Mouse (Mus musculus): ENCODE data around the gene Chp2. TPM values are rescaled to one million over a fixed set of nuclear protein-coding genes. Genes with fewer than 3 reads are reported as not detected.

Chp2 gene
- polyA plus RNA-seq, 1 experiment from 2014 or later, result 0.41 TPM

DNA sequence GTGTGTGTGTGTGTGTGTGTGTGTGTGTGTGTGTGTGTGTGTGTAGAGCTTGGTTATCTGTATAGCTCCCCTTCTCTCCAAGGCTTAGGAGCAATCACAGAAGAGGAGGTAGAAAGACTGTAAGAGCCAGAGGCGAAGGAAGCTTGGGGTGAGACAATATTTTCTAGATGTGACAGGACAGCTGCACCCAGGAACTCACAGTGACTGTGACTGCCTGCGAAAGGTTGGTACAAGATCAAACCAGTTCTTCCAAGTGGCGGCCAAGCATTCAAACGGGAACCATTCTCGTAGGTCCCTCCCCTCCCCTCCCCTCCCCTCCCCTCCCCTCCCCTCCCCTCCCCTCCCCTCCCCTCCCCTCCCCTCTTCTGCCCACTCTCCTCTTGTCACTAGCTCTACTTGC lies 26.7 kb downstream of the Chp2 start:
- Histone ChIP-seq H3K4me2 (ENCODE audit: low read length) (no peak overlapping the region), H3K9me3 (ENCODE audit: control insufficient read depth, low read length) (no peaks in the 10 kb centered on the region), H3K4me3 (ENCODE audit: low read depth, low read length) (no peak overlapping the region), H3K4me1 (replicated peaks; ENCODE audit: control insufficient read depth, insufficient read depth, low read length) (no peaks in the 10 kb centered on the region), H3K36me3 (ENCODE audit: control insufficient read depth, insufficient read depth, low read length) (no peaks in the 10 kb centered on the region), H3K27me3 (replicated peaks; ENCODE audit: control insufficient read depth, insufficient read depth, low read length) (no peaks in the 10 kb centered on the region), H3K27ac (ENCODE audit: low read depth) (no peak overlapping the region), H3K9ac (ENCODE audit: low read length) (no peak overlapping the region)
- DNase-seq (ENCODE audit: low spot score) (peak; percentile 41), ATAC-seq (replicated peaks; ENCODE audit: low FRiP score, low TSS enrichment, low read depth) (no peak)
- WGBS, result 66% methylated on average over 5 of the region's 5 CpGs

DNA sequence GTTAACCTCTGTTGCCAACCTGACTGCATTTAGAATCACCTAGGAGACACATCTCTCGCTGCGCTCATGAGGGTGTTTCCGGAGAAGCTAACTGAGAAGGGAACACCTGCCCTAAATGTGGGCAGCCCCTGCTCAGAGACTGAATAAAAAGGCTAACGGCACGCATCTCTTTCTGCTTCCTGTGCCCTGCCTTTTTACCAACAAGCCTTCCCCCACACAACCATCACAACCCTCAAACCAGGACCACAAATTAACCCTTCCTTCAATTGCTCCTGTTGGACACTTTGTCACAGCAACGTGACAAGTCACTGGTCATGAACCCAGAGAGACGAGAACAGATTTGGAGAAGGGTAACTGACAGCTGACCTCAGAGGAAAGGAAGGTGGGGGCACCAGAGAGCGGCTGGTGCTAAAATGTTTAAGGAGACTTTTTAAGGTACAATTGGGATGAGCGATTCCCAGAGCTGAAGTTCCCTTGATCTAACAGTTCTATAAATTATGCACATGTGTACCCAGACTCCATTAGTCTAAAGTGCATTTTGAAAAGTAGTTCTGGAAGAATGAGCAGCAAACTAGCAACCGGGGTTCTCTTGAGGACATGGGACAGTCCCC lies 28.1 kb downstream of the Chp2 start:
- Histone ChIP-seq H3K4me2 (ENCODE audit: low read length) (no peak overlapping the region), H3K27me3 (replicated peaks; ENCODE audit: control insufficient read depth, insufficient read depth, low read length) (no peaks in the 10 kb centered on the region), H3K9ac (ENCODE audit: low read length) (no peak overlapping the region), H3K36me3 (ENCODE audit: control insufficient read depth, insufficient read depth, low read length) (no peaks in the 10 kb centered on the region), H3K27ac (ENCODE audit: low read depth) (no peak overlapping the region), H3K9me3 (ENCODE audit: control insufficient read depth, low read length) (no peaks in the 10 kb centered on the region), H3K4me3 (ENCODE audit: low read depth, low read length) (no peak overlapping the region), H3K4me1 (replicated peaks; ENCODE audit: control insufficient read depth, insufficient read depth, low read length) (no peaks in the 10 kb centered on the region)
- WGBS, result 77% methylated on average over 10 of the region's 10 CpGs
- ATAC-seq (replicated peaks; ENCODE audit: low FRiP score, low TSS enrichment, low read depth), result no peak
- DNase-seq (ENCODE audit: low spot score), result no peak

- ATAC-seq (replicated peaks; ENCODE audit: low FRiP score, low TSS enrichment, low read depth) (no peak), DNase-seq (ENCODE audit: low spot score) (no peak)
- H3K27ac ChIP-seq (ENCODE audit: low read depth), result no peak overlapping the region
- no peak overlapping the region for H3K9ac ChIP-seq (ENCODE audit: low read length)
- H3K36me3 ChIP-seq (ENCODE audit: control insufficient read depth, insufficient read depth, low read length), result no peaks in the 10 kb centered on the region
- 86% methylated on average over 9 of the region's 9 CpGs for WGBS
- H3K4me2 ChIP-seq (ENCODE audit: low read length), result no peak overlapping the region
- H3K4me3 ChIP-seq (ENCODE audit: low read depth, low read length), result no peak overlapping the region
- H3K9me3 ChIP-seq (ENCODE audit: control insufficient read depth, low read length), result no peaks in the 10 kb centered on the region
- no peaks in the 10 kb centered on the region for H3K27me3 ChIP-seq (replicated peaks; ENCODE audit: control insufficient read depth, insufficient read depth, low read length)
- no peaks in the 10 kb centered on the region for H3K4me1 ChIP-seq (replicated peaks; ENCODE audit: control insufficient read depth, insufficient read depth, low read length)
These were observed 30.1 kb downstream of the Chp2 start for GRCm38 (mm10) chr7:122249321-122249821.

DNA sequence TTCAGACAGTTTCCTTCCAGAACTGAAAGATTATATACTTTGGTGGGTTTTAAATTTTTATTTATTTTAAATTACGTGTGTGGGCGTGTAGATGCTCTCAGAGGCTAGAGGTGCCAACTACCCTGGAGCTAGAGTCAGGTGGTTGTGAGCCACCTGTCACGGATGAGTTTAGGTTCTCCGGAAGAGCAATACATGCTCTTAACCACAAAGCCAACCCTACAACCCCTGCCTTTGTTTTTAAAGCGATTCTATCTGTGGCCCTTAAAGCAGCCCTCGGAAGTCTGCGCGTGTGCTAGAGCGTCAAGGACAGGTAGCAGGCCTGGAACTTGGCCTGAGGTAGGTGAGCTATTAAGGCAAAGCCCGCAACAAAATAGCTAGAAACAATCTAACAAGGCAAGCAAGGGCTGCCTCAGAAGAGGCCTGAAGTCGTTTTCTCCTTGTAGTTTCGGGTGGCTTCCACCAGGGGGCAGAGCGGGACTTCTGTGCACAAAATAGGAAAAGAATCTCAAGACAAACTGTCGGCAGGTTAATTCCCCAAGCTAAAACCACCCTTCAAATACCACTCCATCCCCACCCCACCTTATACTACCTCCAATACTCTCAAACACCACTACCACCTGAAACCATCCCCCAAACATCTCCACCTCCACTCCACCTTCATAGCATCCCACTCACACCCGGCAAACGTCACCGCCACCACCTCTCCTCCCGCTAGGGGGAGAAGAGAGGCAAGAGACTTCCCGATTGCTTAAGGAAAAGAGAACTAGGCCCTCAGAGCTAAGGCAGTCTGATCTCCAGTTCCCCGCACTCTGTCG lies 32.1 kb downstream of the Chp2 start:
- 29% methylated on average over 21 of the region's 21 CpGs for WGBS

DNA sequence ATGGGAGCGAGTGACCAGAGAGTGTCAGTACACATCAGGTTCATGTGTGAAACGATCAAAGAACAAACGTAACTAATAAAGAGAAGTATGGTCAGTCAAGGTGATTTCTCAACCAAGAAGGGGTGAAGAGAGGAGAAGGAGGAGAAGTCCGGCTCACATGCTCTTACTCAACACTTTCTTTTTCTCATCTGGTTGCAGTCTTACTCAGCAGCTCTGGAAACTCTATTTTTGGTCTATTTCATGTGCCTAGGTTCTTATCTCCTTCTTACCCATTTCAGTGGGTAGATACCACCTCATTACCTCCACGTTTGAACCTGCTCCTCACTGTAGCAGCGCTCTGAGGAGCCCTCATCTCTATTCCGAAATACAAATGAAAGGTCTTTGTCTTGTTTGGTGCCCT lies 37.4 kb downstream of the Chp2 start:
- no peak overlapping the region for H3K27ac ChIP-seq (ENCODE audit: low read depth)
- H3K27me3 ChIP-seq (replicated peaks; ENCODE audit: control insufficient read depth, insufficient read depth, low read length), result 0 out of 2 replicates have a peak, but pooled peaks cover 3% of the 10 kb centered on the region
- ATAC-seq (replicated peaks; ENCODE audit: low FRiP score, low TSS enrichment, low read depth), result no peak
- 78% methylated on average over 7 of the region's 7 CpGs for WGBS
- H3K4me1 ChIP-seq (replicated peaks; ENCODE audit: control insufficient read depth, insufficient read depth, low read length), result no peaks in the 10 kb centered on the region
- H3K9ac ChIP-seq (ENCODE audit: low read length), result no peak overlapping the region
- no peaks in the 10 kb centered on the region for H3K36me3 ChIP-seq (ENCODE audit: control insufficient read depth, insufficient read depth, low read length)
- H3K9me3 ChIP-seq (ENCODE audit: control insufficient read depth, low read length), result no peaks in the 10 kb centered on the region
- no peak overlapping the region for H3K4me2 ChIP-seq (ENCODE audit: low read length)
- DNase-seq (ENCODE audit: low spot score), result no peak
- no peak overlapping the region for H3K4me3 ChIP-seq (ENCODE audit: low read depth, low read length)

More for the DNA sequence above, 32.1 kb downstream of the Chp2 start:
- no peaks in the 10 kb centered on the region for H3K36me3 ChIP-seq (ENCODE audit: control insufficient read depth, insufficient read depth, low read length)
- H3K4me2 ChIP-seq (ENCODE audit: low read length), result peak overlapping the region; percentile 11; the same call in 1 of the 2 replicates
- peak; percentile 64; the same call in 1 of the 2 replicates for ATAC-seq (replicated peaks; ENCODE audit: low FRiP score, low TSS enrichment, low read depth)
- DNase-seq (ENCODE audit: low spot score), result peak; percentile 88
- no peak overlapping the region for H3K9ac ChIP-seq (ENCODE audit: low read length)
- no peaks in the 10 kb centered on the region for H3K4me1 ChIP-seq (replicated peaks; ENCODE audit: control insufficient read depth, insufficient read depth, low read length)
- no peak overlapping the region for H3K27ac ChIP-seq (ENCODE audit: low read depth)
- no peaks in the 10 kb centered on the region for H3K9me3 ChIP-seq (ENCODE audit: control insufficient read depth, low read length)
- no peaks in the 10 kb centered on the region for H3K27me3 ChIP-seq (replicated peaks; ENCODE audit: control insufficient read depth, insufficient read depth, low read length)
- H3K4me3 ChIP-seq (ENCODE audit: low read depth, low read length), result no peak overlapping the region

- no peak for ATAC-seq (replicated peaks; ENCODE audit: low FRiP score, low TSS enrichment, low read depth)
- no peak for DNase-seq (ENCODE audit: low spot score)
These were observed 39.2 kb downstream of the Chp2 start for GRCm38 (mm10) chr7:122258521-122258920.

DNA sequence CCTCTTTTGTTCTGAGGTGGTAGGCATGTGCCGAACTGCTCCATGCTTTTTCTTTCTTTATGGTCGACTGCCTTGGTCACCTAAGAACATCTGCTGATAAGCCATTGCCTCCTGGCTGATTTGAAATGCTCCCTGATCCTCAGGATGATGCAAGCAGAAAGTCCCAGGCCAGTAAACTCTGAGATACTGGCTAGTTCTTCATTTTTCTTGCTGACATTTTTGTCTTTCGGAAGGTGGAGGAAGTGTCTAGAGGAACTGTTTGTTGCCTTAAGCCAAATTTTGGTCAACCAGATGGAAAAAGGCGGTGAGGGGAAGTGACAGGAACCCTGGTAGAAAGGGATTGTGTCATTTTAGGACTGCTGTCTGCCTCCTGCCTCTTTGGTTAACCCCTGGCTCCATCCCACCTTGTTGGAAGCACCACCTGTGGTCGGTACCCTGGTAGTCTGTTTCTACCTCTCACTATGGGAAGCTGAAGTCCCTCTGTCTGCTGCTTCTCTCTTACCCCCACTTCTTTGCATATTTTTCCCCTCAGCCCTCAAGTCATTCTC lies 40.8 kb downstream of the Chp2 start:
- no peak overlapping the region for H3K9ac ChIP-seq (ENCODE audit: low read length)
- H3K4me1 ChIP-seq (replicated peaks; ENCODE audit: control insufficient read depth, insufficient read depth, low read length), result no peaks in the 10 kb centered on the region
- no peak overlapping the region for H3K27ac ChIP-seq (ENCODE audit: low read depth)
- ATAC-seq (replicated peaks; ENCODE audit: low FRiP score, low TSS enrichment, low read depth) (no peak), DNase-seq (ENCODE audit: low spot score) (peak; percentile 37)
- no peak overlapping the region for H3K4me3 ChIP-seq (ENCODE audit: low read depth, low read length)
- WGBS, result 82% methylated on average over 5 of the region's 5 CpGs
- no peak overlapping the region for H3K4me2 ChIP-seq (ENCODE audit: low read length)
- no peaks in the 10 kb centered on the region for H3K9me3 ChIP-seq (ENCODE audit: control insufficient read depth, low read length)
- H3K27me3 ChIP-seq (replicated peaks; ENCODE audit: control insufficient read depth, insufficient read depth, low read length), result 0 out of 2 replicates have a peak, but pooled peaks cover 3% of the 10 kb centered on the region
- H3K36me3 ChIP-seq (ENCODE audit: control insufficient read depth, insufficient read depth, low read length), result no peaks in the 10 kb centered on the region

More at GRCm38 (mm10) chr7:122258521-122258920, 39.2 kb downstream of the Chp2 start:
- no peak overlapping the region for H3K4me3 ChIP-seq (ENCODE audit: low read depth, low read length)
- no peak overlapping the region for H3K4me2 ChIP-seq (ENCODE audit: low read length)
- 81% methylated on average over 4 of the region's 4 CpGs for WGBS
- no peak overlapping the region for H3K9ac ChIP-seq (ENCODE audit: low read length)
- no peak overlapping the region for H3K27ac ChIP-seq (ENCODE audit: low read depth)
- no peaks in the 10 kb centered on the region for H3K36me3 ChIP-seq (ENCODE audit: control insufficient read depth, insufficient read depth, low read length)
- H3K4me1 ChIP-seq (replicated peaks; ENCODE audit: control insufficient read depth, insufficient read depth, low read length), result no peaks in the 10 kb centered on the region
- 0 out of 2 replicates have a peak, but pooled peaks cover 3% of the 10 kb centered on the region for H3K27me3 ChIP-seq (replicated peaks; ENCODE audit: control insufficient read depth, insufficient read depth, low read length)
- no peaks in the 10 kb centered on the region for H3K9me3 ChIP-seq (ENCODE audit: control insufficient read depth, low read length)

DNA sequence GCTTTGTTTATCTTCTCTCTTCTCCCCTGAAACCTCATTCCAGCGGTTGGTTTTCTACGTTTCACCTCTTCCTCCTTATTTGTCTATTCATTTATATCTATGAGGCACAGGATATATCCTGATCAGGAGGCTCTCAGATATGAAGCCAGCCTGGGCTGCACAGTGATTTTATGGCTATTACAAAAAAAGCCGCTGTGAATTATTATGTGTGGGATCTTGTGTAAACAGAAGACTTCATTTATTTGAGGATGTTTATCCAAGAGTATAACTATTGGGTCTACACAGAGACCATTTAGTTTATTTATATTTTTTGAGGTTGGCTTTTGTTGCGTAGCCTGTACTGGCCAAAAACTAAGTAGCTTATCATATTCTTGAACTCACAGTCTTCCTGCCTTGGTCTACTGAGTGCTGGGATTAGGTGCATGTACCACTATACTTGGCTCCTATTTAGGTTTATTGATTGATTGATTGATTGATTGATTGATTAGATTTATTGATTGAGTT lies 49.7 kb downstream of the Chp2 start:
- Histone ChIP-seq H3K9me3 (ENCODE audit: control insufficient read depth, low read length) (no peaks in the 10 kb centered on the region), H3K9ac (ENCODE audit: low read length) (no peak overlapping the region), H3K27ac (ENCODE audit: low read depth) (no peak overlapping the region), H3K4me1 (replicated peaks; ENCODE audit: control insufficient read depth, insufficient read depth, low read length) (no peaks in the 10 kb centered on the region), H3K27me3 (replicated peaks; ENCODE audit: control insufficient read depth, insufficient read depth, low read length) (no peaks in the 10 kb centered on the region), H3K4me2 (ENCODE audit: low read length) (no peak overlapping the region), H3K4me3 (ENCODE audit: low read depth, low read length) (no peak overlapping the region), H3K36me3 (ENCODE audit: control insufficient read depth, insufficient read depth, low read length) (no peaks in the 10 kb centered on the region)
- ATAC-seq (replicated peaks; ENCODE audit: low FRiP score, low TSS enrichment, low read depth) (no peak), DNase-seq (ENCODE audit: low spot score) (no peak)
- 46% methylated on average over 4 of the region's 4 CpGs for WGBS

Measured in intestine, embryonic 14.5 days (tissue).